Mouse (Mus musculus) kidney, adult 10 weeks (tissue): Measurements from ENCODE around the gene Cd209e. TPM values are rescaled to one million over a fixed set of nuclear protein-coding genes. Genes with fewer than 3 reads are reported as not detected.

Experiments
- polyA plus RNA-seq: library from polyadenylated mRNA; stranded (reverse); fragments of 350-450 nt; fragmentation: Illumina TruSeq; extraction: RNeasy Lipid Tissue Mini Kit (QIAGEN cat#74804); gene quantifications from one replicate; pipeline ENCODE4 v1.2.3, GENCODE M21; 2014; ENCODE audit warnings: low read depth, low replicate concordance

Gene Cd209e
- polyA plus RNA-seq: not detected

GRCm38 (mm10) chr8:3854209-3854608 lies at the start of gene Cd209e:
Gene Cd209e (minus strand): TSS chr8:3854309.

GRCm38 (mm10) chr8:3878455-3878854 lies 24.3 kb upstream of the Cd209e start, which contains the start of gene Cd209d:
Gene Cd209d (minus strand): TSS chr8:3878555.

Other genes starting within 250 kb of the Cd209e start
- gene Xab2, start 233.0 kb downstream of the Cd209e start, polyA plus RNA-seq: 0.12 TPM
- gene Pet100, start 232.8 kb downstream of the Cd209e start, polyA plus RNA-seq: 17.4 TPM
- gene Pcp2, start 228.8 kb downstream of the Cd209e start, polyA plus RNA-seq: not detected
- gene Stxbp2, start 223.4 kb downstream of the Cd209e start, polyA plus RNA-seq: 18.8 TPM
- 1.3 TPM for gene Retn, start 198.5 kb downstream of the Cd209e start, polyA plus RNA-seq
- gene Mcemp1, start 188.6 kb downstream of the Cd209e start, polyA plus RNA-seq: not detected
- gene Fcor, start 181.9 kb downstream of the Cd209e start, polyA plus RNA-seq: not detected
- 7.9 TPM for gene Trappc5, start 178.0 kb downstream of the Cd209e start, polyA plus RNA-seq
- gene Fcer2a, start 160.1 kb downstream of the Cd209e start, polyA plus RNA-seq: not detected
- not detected for gene Clec4g, start 133.7 kb downstream of the Cd209e start, polyA plus RNA-seq
- gene Cd209a, start 105.3 kb downstream of the Cd209e start, polyA plus RNA-seq: 3.9 TPM
- not detected for gene Cd209d, start 24.2 kb upstream of the Cd209e start, polyA plus RNA-seq
- not detected for gene Cd209b, start 72.5 kb upstream of the Cd209e start, polyA plus RNA-seq
- not detected for gene Cd209c, start 100.4 kb upstream of the Cd209e start, polyA plus RNA-seq